Mouse (Mus musculus) hindbrain, embryonic 14.5 days (tissue): ENCODE data around the gene Sash1. TPM values are rescaled to one million over a fixed set of nuclear protein-coding genes. Genes with fewer than 3 reads are reported as not detected.

Experiments used
- ATAC-seq: fragments of 200-750 bp; cut with Nextera tagmentation; 2 replicates; pipeline ENCODE4 v1.8.0; 2017; ENCODE audit warnings: moderate number of reproducible peaks, mild to moderate bottlenecking, moderate TSS enrichment, moderate library complexity; ENCODE audit not compliant: low FRiP score
- DNase-seq: peaks from one replicate; pipeline ENCODE4 v3.0.0-alpha.2; 2015; ENCODE audit warnings: low spot score
- H3K27ac ChIP-seq: fragments of 300-500 bp; sonication (generic); 2 replicates; pipeline ENCODE4 v1.5.1; 2014; ENCODE audit warnings: mild to moderate bottlenecking, moderate library complexity
- H3K27me3 ChIP-seq: fragments of 300-500 bp; sonication (generic); 2 replicates; pipeline ENCODE4 v1.6.1; 2014; ENCODE audit warnings: mild to moderate bottlenecking, low read length, mixed read lengths; ENCODE audit not compliant: control insufficient read depth, insufficient read depth
- H3K36me3 ChIP-seq: fragments of 300-500 bp; sonication (generic); replicated peaks from 2 replicates; pipeline ENCODE4 v1.6.1; 2014; ENCODE audit not compliant: control insufficient read depth, insufficient read depth
- H3K4me1 ChIP-seq: fragments of 300-500 bp; sonication (generic); replicated peaks from 2 replicates; pipeline ENCODE4 v1.6.1; 2014; ENCODE audit warnings: antibody characterized with exemption, low read length, mixed read lengths; ENCODE audit not compliant: control insufficient read depth, insufficient read depth
- H3K4me2 ChIP-seq: fragments of 300-500 bp; sonication (generic); replicated peaks from 2 replicates; pipeline ENCODE4 v1.6.1; 2014; ENCODE audit warnings: mild to moderate bottlenecking, moderate library complexity
- H3K4me3 ChIP-seq: fragments of 300-500 bp; sonication (generic); replicated peaks from 2 replicates; pipeline ENCODE4 v1.5.1; 2014; ENCODE audit warnings: mild to moderate bottlenecking, low read length
- H3K9ac ChIP-seq: fragments of 300-500 bp; sonication (generic); 2 replicates; pipeline ENCODE4 v1.6.1; 2014
- H3K9me3 ChIP-seq: fragments of 300-500 bp; sonication (generic); 2 replicates; pipeline ENCODE4 v1.6.1; 2016; ENCODE audit warnings: low read length; ENCODE audit not compliant: control insufficient read depth
- WGBS: fragments of 180-500 bp; shearing (Covaris S2); extraction: QIAGEN DNeasy Blood & Tissue Kit; methylation state at CpG from one replicate; pipeline ENCODE4 v1.1.7; 2014; 5-methylcytosine and 5-hydroxymethylcytosine counted together
- polyA plus RNA-seq: library from polyadenylated mRNA; unstranded; fragments of >200 nt; fragmentation: Nextera tagmentation; extraction: Ambion mirVana; gene quantifications from 2 replicates; pipeline ENCODE4 v1.2.1, GENCODE M21; 2014

Gene Sash1
- polyA plus RNA-seq, 1 experiment from 2014 or later = 5.3 TPM

DNA sequence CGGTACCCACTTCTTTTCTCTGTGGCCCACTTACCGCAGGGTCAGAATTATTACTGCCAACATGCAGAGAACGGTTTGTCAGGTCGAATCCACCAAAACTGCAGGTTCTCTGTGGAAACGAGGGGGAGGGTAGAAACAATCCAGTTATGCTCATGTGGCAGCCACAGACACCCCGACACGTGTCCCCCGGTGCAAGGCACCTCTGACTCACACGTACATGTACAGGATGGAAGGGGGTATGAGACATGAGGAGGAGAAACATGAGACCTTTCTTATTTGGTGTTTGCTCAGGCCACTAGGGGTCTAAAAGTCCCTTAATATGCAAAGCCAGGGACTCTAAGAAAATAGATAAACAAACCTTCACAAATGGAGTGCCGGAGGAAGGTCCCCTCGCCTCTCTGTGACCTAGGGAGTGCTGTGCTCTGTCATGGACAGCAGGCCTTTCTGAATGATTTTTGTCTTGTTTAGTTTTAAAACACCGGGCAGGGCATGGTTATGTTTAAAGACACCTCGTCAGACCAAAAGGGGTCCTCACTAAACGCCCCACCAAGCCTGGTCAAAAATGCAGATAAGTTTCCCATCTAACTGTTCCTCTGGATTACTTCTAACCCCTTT is 139.7 kb downstream of the Sash1 start:
- Histone ChIP-seq H3K9ac (no peak overlapping the region), H3K27me3 (no peaks in the 10 kb centered on the region), H3K9me3 (no peaks in the 10 kb centered on the region), H3K4me2 (no peak overlapping the region), H3K36me3 (peaks cover 14% of the 10 kb centered on the region; the same call in 1 of the 2 replicates), H3K4me3 (no peak overlapping the region), H3K27ac (no peak overlapping the region), H3K4me1 (no peaks in the 10 kb centered on the region)
- WGBS = 81% methylated on average over 14 of the region's 14 CpGs
- ATAC-seq (no peak), DNase-seq (no peak)

DNA sequence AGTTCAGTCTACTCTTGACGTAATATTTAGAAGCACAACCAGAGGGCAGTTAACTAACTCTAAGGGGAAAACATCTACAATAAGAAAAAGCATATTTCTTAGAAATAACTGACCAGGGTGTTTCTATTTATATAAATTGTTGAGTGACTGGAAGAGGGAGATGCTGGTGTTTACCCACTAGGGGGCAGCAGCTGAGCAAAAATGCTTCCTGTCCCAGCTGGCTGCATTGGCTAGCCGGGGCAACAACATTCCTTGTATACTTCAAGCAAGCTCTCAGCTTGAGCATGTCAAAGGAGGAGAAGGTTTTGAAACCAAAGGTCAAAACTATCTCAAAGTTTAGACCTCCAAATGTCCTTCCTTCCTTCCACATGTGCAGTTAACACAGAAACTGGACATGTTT is 143.0 kb downstream of the Sash1 start:
- 52% methylated on average over 2 of the region's 2 CpGs for WGBS
- no peaks in the 10 kb centered on the region for H3K27me3 ChIP-seq
- no peak overlapping the region for H3K9ac ChIP-seq
- H3K9me3 ChIP-seq = no peaks in the 10 kb centered on the region
- peaks cover 35% of the 10 kb centered on the region for H3K36me3 ChIP-seq
- DNase-seq (peak; percentile 82), ATAC-seq (peak; percentile 61; the same call in 1 of the 2 replicates)
- no peak overlapping the region for H3K27ac ChIP-seq
- H3K4me2 ChIP-seq = no peak overlapping the region
- H3K4me3 ChIP-seq = no peak overlapping the region
- H3K4me1 ChIP-seq = no peaks in the 10 kb centered on the region

DNA sequence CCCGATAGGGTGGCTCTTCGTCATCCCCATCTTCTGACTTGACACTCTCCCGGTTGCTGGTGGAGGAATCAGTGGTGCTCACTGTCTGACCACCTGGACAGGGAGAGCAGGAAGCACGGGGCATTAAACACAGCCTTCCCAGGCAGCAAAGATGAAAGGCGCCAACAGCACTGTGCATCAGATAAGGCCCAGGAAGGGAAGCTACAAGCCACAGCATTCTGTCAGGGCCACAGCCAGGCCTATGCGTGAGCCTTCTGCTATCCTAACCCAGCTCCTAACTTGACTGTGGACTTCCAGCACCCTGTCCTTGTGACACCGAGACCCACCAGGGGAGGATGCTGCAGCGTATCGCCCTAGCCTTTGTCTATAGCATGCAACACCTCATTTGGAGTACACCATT is 144.4 kb downstream of the Sash1 start:
- no peak for ATAC-seq
- Histone ChIP-seq H3K9me3 (no peaks in the 10 kb centered on the region), H3K4me1 (no peaks in the 10 kb centered on the region), H3K27ac (no peak overlapping the region), H3K36me3 (peaks cover 41% of the 10 kb centered on the region), H3K27me3 (no peaks in the 10 kb centered on the region), H3K4me3 (no peak overlapping the region), H3K9ac (no peak overlapping the region), H3K4me2 (no peak overlapping the region)
- 92% methylated on average over 9 of the region's 9 CpGs for WGBS
- DNase-seq = no peak

DNA sequence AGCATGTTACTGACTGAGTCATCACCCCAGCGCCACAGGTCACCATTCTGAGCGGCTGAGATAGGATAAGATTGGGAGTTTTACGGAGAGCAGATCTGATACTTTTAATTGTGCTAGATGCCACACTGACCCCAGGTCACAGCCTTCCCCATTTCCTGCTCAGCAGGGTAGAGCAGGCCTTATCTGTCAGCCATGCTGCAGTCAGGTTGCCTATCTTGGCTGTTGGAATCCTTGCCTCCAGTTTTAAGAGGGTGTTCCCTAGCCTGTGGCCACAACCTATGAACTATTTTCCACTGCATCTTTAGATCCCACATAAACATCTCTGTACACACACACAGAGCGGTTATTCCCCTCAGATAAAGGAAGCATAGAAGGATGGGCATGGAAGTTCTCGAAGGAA is 145.1 kb downstream of the Sash1 start:
- H3K36me3 ChIP-seq = peaks cover 41% of the 10 kb centered on the region
- H3K9me3 ChIP-seq = no peaks in the 10 kb centered on the region
- WGBS = 94% methylated on average over 5 of the region's 5 CpGs
- no peak overlapping the region for H3K9ac ChIP-seq
- no peaks in the 10 kb centered on the region for H3K4me1 ChIP-seq
- ATAC-seq = no peak
- no peak for DNase-seq
- H3K27me3 ChIP-seq = no peaks in the 10 kb centered on the region
- H3K27ac ChIP-seq = no peak overlapping the region
- H3K4me3 ChIP-seq = no peak overlapping the region
- H3K4me2 ChIP-seq = no peak overlapping the region

DNA sequence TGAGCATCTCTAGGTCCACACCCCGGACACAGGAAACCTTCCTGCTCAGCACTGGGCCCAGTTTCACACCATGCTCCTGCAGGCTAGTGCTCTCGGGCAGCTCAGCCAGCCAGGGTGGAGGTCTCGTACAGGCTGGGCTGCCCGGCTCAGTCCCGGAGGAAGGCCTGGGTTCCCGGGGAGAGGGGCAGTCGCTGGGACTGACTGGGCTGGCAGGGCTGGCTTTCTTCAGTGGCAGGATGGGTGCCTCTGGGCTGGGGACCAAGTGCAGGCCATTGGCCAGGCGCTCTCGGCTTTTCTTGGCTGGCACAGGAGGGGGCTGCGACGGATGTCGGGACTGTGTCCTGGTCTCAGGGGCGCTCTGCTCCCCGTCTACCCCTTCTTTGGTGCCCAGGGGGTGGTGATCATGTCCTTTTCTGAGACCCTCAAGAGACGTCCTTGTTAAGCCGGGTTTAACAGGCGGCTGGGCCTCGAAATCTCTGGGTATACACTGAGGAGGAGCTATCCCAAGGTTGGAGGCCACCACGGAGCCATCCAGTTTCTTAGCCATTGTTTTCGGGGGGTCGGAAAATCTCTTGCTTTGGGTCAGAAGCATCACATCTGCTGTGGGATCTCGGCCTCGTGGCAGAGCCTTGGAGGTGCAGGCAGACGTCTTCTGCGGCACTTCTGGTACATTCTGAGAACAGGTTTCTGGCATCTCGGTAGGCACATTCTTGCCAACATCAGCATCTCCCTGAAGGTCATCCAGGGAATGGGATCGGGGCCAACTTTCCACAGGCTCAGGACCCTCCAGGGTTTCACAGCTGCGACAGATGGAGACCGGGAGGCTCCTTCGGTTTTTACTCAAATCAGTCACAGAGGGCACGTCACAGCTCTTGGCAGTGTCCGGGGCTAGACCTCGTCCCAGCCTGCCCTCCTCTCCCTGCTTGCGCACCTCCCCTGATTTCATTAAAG is 156.2 kb downstream of the Sash1 start:
- no peak for DNase-seq
- Histone ChIP-seq H3K9ac (no peak overlapping the region), H3K27me3 (no peaks in the 10 kb centered on the region), H3K4me1 (no peaks in the 10 kb centered on the region), H3K9me3 (no peaks in the 10 kb centered on the region), H3K4me2 (no peak overlapping the region), H3K4me3 (no peak overlapping the region), H3K27ac (no peak overlapping the region), H3K36me3 (peaks cover 62% of the 10 kb centered on the region)
- ATAC-seq = no peak; the same call in 1 of the 2 replicates
- 89% methylated on average over 34 of the region's 34 CpGs for WGBS

DNA sequence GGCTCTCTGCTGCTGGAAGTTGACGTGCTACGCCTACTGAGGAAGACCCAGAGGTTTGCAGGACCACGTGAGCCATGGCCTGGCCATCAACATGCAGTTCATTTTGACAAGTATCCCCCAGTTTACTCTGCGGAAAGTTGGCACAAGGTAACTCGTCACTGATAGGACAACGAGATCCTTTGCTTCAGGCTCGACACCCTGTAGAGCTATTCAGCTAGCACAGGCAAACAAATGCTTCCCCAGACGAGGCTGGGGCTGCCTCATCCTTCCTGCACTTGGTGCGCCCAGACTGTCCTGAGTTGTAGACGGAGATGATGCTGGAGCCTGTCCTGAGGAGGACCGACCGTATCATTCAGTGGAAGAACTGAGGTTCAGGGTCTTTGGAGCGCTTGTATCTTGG is 166.5 kb downstream of the Sash1 start:
- no peak for ATAC-seq
- H3K27me3 ChIP-seq = no peaks in the 10 kb centered on the region
- H3K4me1 ChIP-seq = no peaks in the 10 kb centered on the region
- H3K9ac ChIP-seq = no peak overlapping the region
- H3K4me3 ChIP-seq = no peak overlapping the region
- no peak overlapping the region for H3K27ac ChIP-seq
- no peak overlapping the region for H3K4me2 ChIP-seq
- DNase-seq = no peak
- H3K36me3 ChIP-seq = peaks cover 8% of the 10 kb centered on the region
- no peaks in the 10 kb centered on the region for H3K9me3 ChIP-seq
- 46% methylated on average over 13 of the region's 13 CpGs for WGBS

DNA sequence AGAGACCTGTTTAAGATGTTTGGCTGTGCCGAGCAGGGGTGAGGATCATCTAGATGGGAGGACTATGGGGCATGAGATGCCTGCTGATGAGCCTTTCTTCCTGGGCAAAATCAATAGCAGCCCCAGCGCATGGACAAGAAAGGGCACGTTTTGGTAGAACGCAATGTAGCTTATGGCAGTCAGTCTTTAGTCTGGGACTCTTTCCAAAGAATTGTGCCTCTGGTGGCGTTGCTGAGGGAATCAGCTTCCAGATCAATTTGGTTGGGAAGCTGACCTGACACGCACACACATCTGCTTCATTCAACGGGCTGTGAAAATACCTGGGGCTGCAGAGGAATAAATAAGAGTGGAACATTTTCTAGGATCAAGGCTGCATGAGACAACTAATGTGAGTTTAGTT is 167.0 kb downstream of the Sash1 start:
- H3K4me2 ChIP-seq = no peak overlapping the region
- H3K36me3 ChIP-seq = peaks cover 5% of the 10 kb centered on the region; the same call in 1 of the 2 replicates
- no peak overlapping the region for H3K27ac ChIP-seq
- WGBS = 72% methylated on average over 7 of the region's 7 CpGs
- no peak overlapping the region for H3K4me3 ChIP-seq
- DNase-seq (no peak), ATAC-seq (no peak)
- no peak overlapping the region for H3K9ac ChIP-seq
- no peaks in the 10 kb centered on the region for H3K9me3 ChIP-seq
- H3K27me3 ChIP-seq = no peaks in the 10 kb centered on the region
- no peaks in the 10 kb centered on the region for H3K4me1 ChIP-seq

DNA sequence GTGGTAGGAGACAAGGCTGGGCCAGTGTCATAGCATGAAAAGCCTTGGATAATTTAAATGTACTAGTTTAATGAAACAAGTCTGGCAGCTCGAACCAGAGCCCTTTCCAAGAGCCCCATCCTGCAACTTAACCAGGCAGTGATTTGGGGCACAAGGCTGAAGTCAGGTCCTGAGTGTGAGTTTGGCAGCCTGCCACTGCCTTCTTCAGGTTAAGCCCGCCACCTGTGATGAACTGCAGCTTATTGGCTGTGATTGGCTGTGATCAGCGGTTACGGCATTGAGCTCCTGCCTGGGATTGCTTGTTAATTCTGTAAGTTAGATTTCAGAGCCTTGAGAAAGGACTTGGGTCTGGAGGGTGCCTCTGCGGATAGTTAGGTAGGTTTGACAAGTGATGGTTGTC is 168.7 kb downstream of the Sash1 start:
- Histone ChIP-seq H3K4me2 (no peak overlapping the region), H3K36me3 (no peaks in the 10 kb centered on the region), H3K27me3 (no peaks in the 10 kb centered on the region), H3K4me1 (no peaks in the 10 kb centered on the region), H3K27ac (no peak overlapping the region), H3K4me3 (no peak overlapping the region), H3K9ac (no peak overlapping the region), H3K9me3 (no peaks in the 10 kb centered on the region)
- WGBS = 81% methylated on average over 5 of the region's 5 CpGs
- DNase-seq = no peak
- ATAC-seq = no peak

DNA sequence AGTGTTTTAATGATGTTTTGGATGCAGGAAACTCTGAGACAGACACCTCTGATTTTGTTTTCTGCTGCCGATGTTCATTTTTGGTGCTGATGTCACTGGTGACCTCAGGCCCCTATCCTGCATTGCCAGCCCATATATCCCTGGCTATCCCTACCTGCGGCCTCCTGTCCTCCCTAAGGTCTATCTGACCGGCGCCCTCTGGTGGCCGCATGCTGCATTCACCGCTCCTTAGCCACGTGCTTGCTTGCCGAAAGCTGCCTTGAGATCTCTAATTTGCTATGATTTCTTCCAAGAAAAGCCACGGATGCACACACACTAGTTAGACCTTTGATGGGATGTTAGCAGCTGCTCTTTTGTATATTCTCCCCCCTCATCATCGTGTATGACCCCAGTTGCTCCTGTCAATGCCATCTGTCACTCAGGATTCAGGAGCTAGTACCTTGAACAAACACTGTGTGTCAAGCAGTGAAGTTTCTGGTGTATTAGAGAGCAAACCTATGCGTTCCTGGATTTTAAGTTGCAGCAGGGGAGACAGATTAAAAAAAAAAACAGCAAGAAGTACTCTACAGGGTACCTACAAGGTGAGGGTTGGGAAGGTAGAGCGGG is 170.1 kb downstream of the Sash1 start:
- Histone ChIP-seq H3K36me3 (no peaks in the 10 kb centered on the region), H3K4me1 (no peaks in the 10 kb centered on the region), H3K4me2 (no peak overlapping the region), H3K27me3 (no peaks in the 10 kb centered on the region), H3K9me3 (no peaks in the 10 kb centered on the region), H3K9ac (no peak overlapping the region), H3K4me3 (no peak overlapping the region), H3K27ac (no peak overlapping the region)
- WGBS = 19% methylated on average over 12 of the region's 12 CpGs
- ATAC-seq (peak; percentile 78), DNase-seq (peak; percentile 81)
